Mouse (Mus musculus): Measurements from ENCODE around the gene Tspan31.

- peak; percentile 65 for TF ChIP-seq CTCF (IDR thresholded peaks at IDR 0.05; ENCODE audit: low read depth)
- TF ChIP-seq EP300 (IDR thresholded peaks at IDR 0.05; ENCODE audit: low read depth), result no peak
These were observed 5.0 kb upstream of the Tspan31 start, which contains the start of gene Agap2 for GRCm38 (mm10) chr10:127075080-127075479.

Data from liver, postnatal 0 days (tissue).